Mouse (Mus musculus): ENCODE results near the gene Mpnd.
A peak's percentile ranks its signal among the peaks of the same experiment; 100 is the strongest.
"Not testable (repeated sequence)": the region's sequence is repeated elsewhere in the genome, so short reads cannot be mapped to it uniquely, and the experiment has no call there.

Mpnd gene

DNA sequence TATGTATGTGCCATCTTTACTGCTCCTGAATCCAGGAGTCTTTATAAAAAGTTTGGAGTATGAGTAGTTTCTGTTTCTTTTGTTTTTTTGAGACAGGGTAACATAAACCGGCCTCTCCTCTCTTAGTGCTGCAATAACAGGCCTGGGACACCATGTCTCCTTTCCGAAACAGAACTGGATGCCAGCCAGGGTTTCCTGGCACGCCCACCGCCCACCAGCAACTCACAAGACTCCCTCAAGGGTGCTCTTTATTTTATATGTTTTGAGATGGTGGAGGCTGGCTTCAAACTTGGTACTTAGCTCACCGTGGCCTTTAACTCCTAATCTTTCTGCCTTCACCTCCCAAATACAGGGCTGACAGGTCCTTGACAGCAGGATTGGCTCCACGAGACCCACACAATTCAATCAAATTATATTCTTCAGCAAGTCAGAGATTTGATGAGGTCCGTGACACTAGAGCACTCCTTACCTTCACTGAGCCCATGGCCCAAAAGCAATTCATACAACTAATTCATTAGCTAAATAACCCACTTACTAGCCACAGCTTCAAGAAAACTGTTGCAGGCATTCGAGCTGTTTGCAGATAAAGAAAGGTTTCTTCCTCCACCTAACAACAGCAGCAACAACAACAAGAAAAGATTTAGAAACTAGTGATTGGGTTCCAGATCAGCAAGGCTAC is 33.2 kb downstream of the Mpnd start:
- no peak for DNase-seq (ENCODE audit: extremely low spot score)

DNA sequence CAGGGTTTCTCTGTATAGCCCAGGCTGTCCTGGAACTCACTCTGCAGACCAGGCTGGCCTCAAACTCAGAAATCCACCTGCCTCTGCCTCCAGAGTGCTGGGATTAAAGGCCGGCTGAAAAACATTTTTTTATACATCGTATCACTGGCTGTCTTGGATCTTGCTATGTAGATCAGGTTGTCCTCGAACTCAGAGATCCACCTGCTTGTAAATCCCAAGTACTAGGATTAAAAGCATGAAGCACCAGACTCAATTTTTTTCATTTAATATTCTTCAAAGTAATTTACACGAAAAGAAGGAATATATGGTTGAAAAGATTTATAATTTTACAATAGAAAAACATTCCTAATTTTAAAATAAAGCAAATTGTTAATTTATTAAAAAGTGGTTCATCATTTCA is 33.8 kb downstream of the Mpnd start:
- DNase-seq (ENCODE audit: extremely low spot score), result no peak

- DNase-seq (ENCODE audit: extremely low spot score), result peak; percentile 93
Measured at GRCm38 (mm10) chr17:56040030-56040856, 34.7 kb downstream of the Mpnd start, which contains the start of gene Chaf1a. Gene Chaf1a, plus strand, starts transcription at chr17:56040439.

DNA sequence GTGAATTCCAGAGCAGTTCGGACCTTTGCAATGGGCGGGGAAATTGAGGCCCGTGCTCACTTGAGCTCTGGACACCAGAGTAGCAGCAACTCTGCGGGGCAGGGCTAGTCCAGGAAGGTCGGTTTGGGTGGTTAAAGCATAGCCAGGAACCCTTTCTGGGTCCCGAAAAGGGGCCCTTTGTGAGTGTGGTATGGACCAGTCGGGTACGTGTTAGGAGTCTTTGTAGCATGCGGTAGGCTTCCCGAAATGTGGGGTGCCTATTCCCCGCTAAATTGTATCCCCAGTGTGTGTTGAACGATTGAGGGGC is 35.3 kb downstream of the Mpnd start:
- no peak for DNase-seq (ENCODE audit: extremely low spot score)

DNA sequence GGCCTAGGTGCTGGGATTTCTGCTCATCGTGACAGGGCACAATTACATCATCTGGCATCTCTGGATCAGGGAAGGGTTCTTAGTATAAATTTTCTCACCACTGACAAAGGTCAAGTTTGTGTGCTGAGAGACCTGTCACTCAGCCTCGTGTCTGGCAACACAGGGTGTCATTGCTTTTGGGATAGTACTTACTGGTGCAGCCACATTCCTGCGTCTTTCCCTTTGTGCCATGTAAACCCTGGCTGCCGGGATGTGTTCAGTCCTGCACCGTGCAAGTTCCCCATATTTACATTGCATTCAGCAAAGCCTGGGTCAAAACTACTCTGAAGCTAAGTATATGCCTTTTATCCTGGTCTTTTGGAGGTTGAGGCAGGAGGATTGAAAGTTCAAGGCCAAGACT is 45.9 kb downstream of the Mpnd start:
- DNase-seq (ENCODE audit: extremely low spot score), result no peak

DNA sequence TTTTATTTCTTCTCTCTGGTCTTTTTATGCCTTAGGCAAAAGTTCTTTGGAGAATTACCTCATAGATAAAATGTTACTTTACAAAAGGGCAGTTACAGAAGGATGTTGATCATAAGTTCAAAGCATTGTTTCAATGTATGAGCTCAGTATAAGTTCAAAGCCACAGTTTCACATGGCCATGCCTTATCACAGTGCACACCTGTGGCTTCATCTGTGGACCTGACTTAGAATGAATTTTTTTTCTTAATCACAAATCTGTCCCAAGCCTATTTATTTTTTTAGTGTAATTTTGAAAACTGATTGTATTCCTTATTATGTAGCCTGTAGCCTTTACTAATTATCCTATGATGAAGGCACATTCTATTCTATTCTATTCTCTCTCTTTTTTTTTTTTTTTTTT is 49.4 kb downstream of the Mpnd start:
- no peak for DNase-seq (ENCODE audit: extremely low spot score)

- DNase-seq (ENCODE audit: extremely low spot score), result no peak
Measured at GRCm38 (mm10) chr17:56055945-56056678, 50.6 kb downstream of the Mpnd start.

DNA sequence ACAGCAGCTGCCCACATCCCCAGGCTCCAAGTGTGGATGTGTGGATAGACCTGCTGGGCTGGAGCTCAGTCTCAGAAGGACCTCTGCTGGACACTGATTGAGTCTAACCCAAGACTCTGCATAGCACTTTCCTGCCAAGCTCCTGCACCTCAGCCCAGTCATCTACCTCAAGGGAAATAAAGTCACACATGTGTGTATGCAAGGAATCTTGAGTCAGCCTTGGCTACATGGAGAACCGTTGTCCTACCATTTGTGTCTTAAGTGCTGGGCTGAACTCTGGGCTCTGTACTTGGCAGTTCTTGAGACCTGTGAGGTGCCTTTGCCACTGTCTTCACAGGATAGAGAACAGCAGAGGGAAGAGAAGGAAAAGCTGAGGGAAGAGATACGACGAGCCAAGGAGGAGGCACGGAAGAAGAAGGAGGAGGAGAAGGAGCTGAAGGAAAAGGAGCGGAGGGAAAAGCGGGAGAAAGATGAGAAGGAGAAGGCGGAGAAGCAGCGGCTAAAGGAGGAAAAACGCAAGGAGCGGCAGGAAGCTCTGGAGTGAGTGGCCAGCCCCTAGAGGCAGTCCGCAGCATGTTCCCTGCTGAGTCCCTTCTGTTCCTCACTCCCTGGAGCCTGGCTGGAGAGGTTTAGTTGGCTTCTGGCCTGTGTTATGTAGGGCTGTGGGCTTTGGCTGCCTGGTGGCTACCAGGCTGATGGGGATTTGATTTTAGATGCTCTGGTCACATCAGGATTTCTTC is 52.0 kb downstream of the Mpnd start:
- DNase-seq (ENCODE audit: extremely low spot score), result no peak

GRCm38 (mm10) chr17:56062081-56062480 is 56.6 kb downstream of the Mpnd start:
- no peak for DNase-seq (ENCODE audit: extremely low spot score)

GRCm38 (mm10) chr17:56065715-56066114 is 60.2 kb downstream of the Mpnd start:
- not testable (repeated sequence) for DNase-seq (ENCODE audit: extremely low spot score)

Data from embryo, embryonic 9.5 days (tissue).